Mouse (Mus musculus): ENCODE results near the gene Sv2b. TPM values are rescaled to one million over a fixed set of nuclear protein-coding genes. Genes with fewer than 3 reads are reported as not detected.
"Not testable (repeated sequence)": the region's sequence is repeated elsewhere in the genome, so short reads cannot be mapped to it uniquely, and the experiment has no call there.

The Sv2b gene
- polyA plus RNA-seq, 1 experiment from 2014 or later = 0.85 TPM

DNA sequence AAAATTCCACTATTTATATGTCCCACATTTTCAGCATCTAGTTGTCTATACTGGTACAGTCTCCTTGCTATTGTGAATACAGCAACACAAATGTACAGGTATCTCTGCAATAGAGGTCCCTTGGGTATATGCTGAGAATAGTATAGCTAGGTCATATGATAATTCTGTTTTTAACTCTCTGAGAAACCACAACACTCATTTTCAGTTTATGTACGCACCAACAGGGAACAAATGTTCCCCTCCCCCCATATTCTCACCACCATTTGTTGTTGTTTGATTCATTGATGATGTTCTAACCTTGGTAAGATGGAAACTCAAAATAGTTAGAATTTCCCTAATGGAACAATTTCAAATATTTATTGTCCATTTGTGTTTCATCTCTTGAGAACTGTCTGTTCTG is 16.2 kb upstream of the Sv2b start:
- Histone ChIP-seq H3K27ac (ENCODE audit: low read depth, low read length) (no peak overlapping the region), H3K4me2 (replicated peaks; ENCODE audit: low read depth, low read length) (no peak overlapping the region), H3K27me3 (ENCODE audit: control insufficient read depth, insufficient read depth, low read length) (no peaks in the 10 kb centered on the region), H3K4me1 (replicated peaks; ENCODE audit: control insufficient read depth, insufficient read depth, low read length) (no peaks in the 10 kb centered on the region), H3K36me3 (ENCODE audit: control insufficient read depth, insufficient read depth, low read length) (no peaks in the 10 kb centered on the region), H3K4me3 (ENCODE audit: low read depth, low read length) (no peak overlapping the region), H3K9ac (ENCODE audit: low read depth, low read length) (no peak overlapping the region), H3K9me3 (ENCODE audit: control insufficient read depth, low read length) (no peaks in the 10 kb centered on the region)
- DNase-seq (ENCODE audit: low spot score) (no peak), ATAC-seq (ENCODE audit: low FRiP score) (no peak)
- WGBS = 82% methylated on average over 1 of the region's 1 CpGs

DNA sequence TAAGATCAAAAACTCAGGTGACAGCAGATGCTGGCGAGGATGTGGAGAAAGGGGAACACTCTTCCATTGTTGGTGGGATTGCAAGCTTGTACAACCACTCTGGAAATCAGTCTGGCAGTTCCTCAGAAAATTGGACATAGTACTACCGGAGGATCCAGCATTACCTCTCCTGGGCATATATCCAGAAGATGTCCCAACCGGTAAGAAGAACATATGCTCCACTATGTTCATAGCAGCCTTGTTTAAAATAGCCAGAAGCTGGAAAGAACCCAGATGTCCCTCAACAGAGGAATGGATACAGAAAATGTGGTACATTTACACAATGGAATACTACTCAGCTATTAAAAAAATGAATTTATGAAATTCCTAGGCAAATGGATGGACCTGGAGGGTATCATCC is 13.7 kb upstream of the Sv2b start:
- not testable (repeated sequence) for DNase-seq (ENCODE audit: low spot score)
- 90% methylated on average over 3 of the region's 3 CpGs for WGBS

DNA sequence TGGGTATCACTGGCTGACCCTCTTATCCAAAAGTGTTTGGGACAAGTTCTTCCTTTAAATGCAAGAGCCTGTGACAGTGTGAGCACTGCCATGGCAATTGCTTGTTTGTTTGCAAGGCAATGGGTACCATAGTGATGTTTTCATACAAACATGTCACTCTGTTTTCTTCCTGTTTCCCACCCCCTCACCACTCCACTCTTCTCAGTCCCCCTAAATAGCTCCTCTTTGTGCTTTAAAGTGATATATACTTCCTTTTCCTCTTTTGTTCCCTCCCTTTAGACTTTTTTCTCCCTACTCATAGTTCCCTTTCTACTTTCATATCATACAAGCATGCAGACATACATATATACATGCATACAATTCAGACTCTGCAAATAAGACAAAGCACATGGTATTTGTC is 10.9 kb upstream of the Sv2b start:
- no peaks in the 10 kb centered on the region for H3K9me3 ChIP-seq (ENCODE audit: control insufficient read depth, low read length)
- H3K27me3 ChIP-seq (ENCODE audit: control insufficient read depth, insufficient read depth, low read length) = no peaks in the 10 kb centered on the region
- H3K27ac ChIP-seq (ENCODE audit: low read depth, low read length) = no peak overlapping the region
- DNase-seq (ENCODE audit: low spot score) (no peak), ATAC-seq (ENCODE audit: low FRiP score) (no peak)
- H3K4me3 ChIP-seq (ENCODE audit: low read depth, low read length) = no peak overlapping the region
- H3K4me2 ChIP-seq (replicated peaks; ENCODE audit: low read depth, low read length) = no peak overlapping the region
- no peak overlapping the region for H3K9ac ChIP-seq (ENCODE audit: low read depth, low read length)
- no peaks in the 10 kb centered on the region for H3K4me1 ChIP-seq (replicated peaks; ENCODE audit: control insufficient read depth, insufficient read depth, low read length)
- H3K36me3 ChIP-seq (ENCODE audit: control insufficient read depth, insufficient read depth, low read length) = no peaks in the 10 kb centered on the region

More for the DNA sequence above, 13.7 kb upstream of the Sv2b start:
- H3K9me3 ChIP-seq (ENCODE audit: control insufficient read depth, low read length); H3K4me2 ChIP-seq (replicated peaks; ENCODE audit: low read depth, low read length); H3K27ac ChIP-seq (ENCODE audit: low read depth, low read length); H3K4me3 ChIP-seq (ENCODE audit: low read depth, low read length); ATAC-seq (ENCODE audit: low FRiP score); H3K27me3 ChIP-seq (ENCODE audit: control insufficient read depth, insufficient read depth, low read length); H3K36me3 ChIP-seq (ENCODE audit: control insufficient read depth, insufficient read depth, low read length); H3K4me1 ChIP-seq (replicated peaks; ENCODE audit: control insufficient read depth, insufficient read depth, low read length); H3K9ac ChIP-seq (ENCODE audit: low read depth, low read length): not testable (repeated sequence)

DNA sequence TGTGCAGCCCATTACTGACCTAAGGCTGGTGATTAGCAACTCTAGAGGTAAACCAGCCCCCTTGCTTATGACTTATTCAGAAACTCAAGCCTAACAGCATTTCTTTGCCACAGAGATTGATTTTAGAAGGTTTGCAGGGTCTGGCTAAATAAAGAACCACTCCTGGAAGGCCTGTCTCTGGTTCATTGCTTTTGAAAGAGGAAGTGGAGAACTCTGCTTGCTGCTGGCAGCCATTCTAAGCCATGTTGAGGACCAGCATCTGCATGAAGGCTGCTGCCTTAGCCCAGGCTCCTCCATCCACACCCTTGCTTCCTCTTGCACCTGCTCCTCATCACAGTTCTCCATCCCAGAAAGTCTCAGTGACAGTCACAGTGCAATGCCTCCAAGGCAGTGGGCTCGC is 9.3 kb upstream of the Sv2b start:
- no peaks in the 10 kb centered on the region for H3K36me3 ChIP-seq (ENCODE audit: control insufficient read depth, insufficient read depth, low read length)
- 81% methylated on average over 1 of the region's 1 CpGs for WGBS
- no peak overlapping the region for H3K4me3 ChIP-seq (ENCODE audit: low read depth, low read length)
- H3K9me3 ChIP-seq (ENCODE audit: control insufficient read depth, low read length) = no peaks in the 10 kb centered on the region
- H3K27ac ChIP-seq (ENCODE audit: low read depth, low read length) = no peak overlapping the region
- no peaks in the 10 kb centered on the region for H3K4me1 ChIP-seq (replicated peaks; ENCODE audit: control insufficient read depth, insufficient read depth, low read length)
- no peaks in the 10 kb centered on the region for H3K27me3 ChIP-seq (ENCODE audit: control insufficient read depth, insufficient read depth, low read length)
- no peak for DNase-seq (ENCODE audit: low spot score)
- no peak overlapping the region for H3K4me2 ChIP-seq (replicated peaks; ENCODE audit: low read depth, low read length)
- H3K9ac ChIP-seq (ENCODE audit: low read depth, low read length) = no peak overlapping the region
- no peak for ATAC-seq (ENCODE audit: low FRiP score)

DNA sequence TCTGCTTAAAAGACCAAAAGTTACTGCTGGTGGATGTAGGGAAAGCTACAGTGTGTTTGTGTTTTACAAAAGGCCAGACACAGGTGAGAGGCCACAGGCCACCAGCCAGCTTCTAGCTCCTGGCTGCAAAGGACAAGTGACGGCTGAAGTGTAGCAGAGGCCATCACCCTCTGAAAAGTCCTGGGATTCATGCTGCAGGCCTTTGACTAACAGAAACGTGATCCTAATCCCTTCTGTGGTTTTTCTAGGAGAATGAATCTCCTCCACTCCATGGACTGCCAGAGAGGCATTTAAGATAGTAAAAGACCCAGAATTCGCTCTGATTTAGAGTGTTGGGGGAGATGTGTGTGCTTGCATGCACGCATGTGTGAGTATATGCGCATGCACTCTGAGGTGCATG is 5.8 kb upstream of the Sv2b start:
- WGBS = 67% methylated on average over 5 of the region's 5 CpGs
- no peaks in the 10 kb centered on the region for H3K36me3 ChIP-seq (ENCODE audit: control insufficient read depth, insufficient read depth, low read length)
- no peak for DNase-seq (ENCODE audit: low spot score)

DNA sequence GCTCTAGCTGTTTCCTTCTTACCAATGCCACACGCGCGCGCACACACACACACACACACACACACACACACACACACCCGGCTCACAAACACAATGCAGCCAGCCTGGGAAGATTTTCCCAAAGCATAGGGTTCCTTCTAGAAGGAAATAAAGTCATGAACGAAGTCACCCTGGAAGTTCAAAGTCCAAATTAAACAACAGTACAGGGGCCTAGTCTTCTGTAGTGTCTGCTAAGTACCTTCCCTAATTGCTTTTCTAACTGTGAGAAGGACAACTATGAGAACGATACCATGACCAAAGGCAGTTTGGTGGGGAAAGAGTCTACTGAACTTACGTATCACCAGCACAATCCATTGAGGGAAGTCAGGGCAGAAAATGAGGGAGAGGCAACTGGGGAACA is 508 bp upstream of the Sv2b start:
- H3K27ac ChIP-seq (ENCODE audit: low read depth, low read length) = no peak overlapping the region
- ATAC-seq (ENCODE audit: low FRiP score) = no peak
- H3K9ac ChIP-seq (ENCODE audit: low read depth, low read length) = no peak overlapping the region
- H3K4me3 ChIP-seq (ENCODE audit: low read depth, low read length) = no peak overlapping the region
- H3K27me3 ChIP-seq (ENCODE audit: control insufficient read depth, insufficient read depth, low read length) = peaks cover 7% of the 10 kb centered on the region; the same call in 1 of the 2 replicates
- no peaks in the 10 kb centered on the region for H3K9me3 ChIP-seq (ENCODE audit: control insufficient read depth, low read length)
- no peak for DNase-seq (ENCODE audit: low spot score)
- WGBS = 78% methylated on average over 8 of the region's 8 CpGs
- no peak overlapping the region for H3K4me2 ChIP-seq (replicated peaks; ENCODE audit: low read depth, low read length)
- no peaks in the 10 kb centered on the region for H3K36me3 ChIP-seq (ENCODE audit: control insufficient read depth, insufficient read depth, low read length)
- H3K4me1 ChIP-seq (replicated peaks; ENCODE audit: control insufficient read depth, insufficient read depth, low read length) = no peaks in the 10 kb centered on the region

More for the DNA sequence above, 5.8 kb upstream of the Sv2b start:
- Histone ChIP-seq H3K4me3 (ENCODE audit: low read depth, low read length) (no peak overlapping the region), H3K9me3 (ENCODE audit: control insufficient read depth, low read length) (no peaks in the 10 kb centered on the region), H3K4me2 (replicated peaks; ENCODE audit: low read depth, low read length) (no peak overlapping the region), H3K4me1 (replicated peaks; ENCODE audit: control insufficient read depth, insufficient read depth, low read length) (no peaks in the 10 kb centered on the region), H3K27ac (ENCODE audit: low read depth, low read length) (no peak overlapping the region), H3K9ac (ENCODE audit: low read depth, low read length) (no peak overlapping the region), H3K27me3 (ENCODE audit: control insufficient read depth, insufficient read depth, low read length) (no peaks in the 10 kb centered on the region)
- ATAC-seq (ENCODE audit: low FRiP score) = no peak

DNA sequence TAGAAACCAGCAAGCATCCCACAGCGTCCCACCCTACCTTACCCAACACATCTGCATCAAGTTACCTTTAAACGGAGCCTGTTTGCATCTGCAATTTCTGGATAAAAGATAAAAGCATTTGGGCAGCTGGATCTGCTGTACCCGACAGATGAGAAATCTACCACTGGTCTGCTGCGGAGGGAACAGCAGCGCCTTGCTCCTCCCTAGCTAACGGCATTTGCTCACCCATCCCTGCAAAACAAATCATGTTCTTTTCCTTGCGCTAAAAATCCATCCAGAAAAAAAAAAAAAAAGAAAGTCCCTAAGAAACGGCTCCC is 964 bp downstream of the Sv2b start:
- H3K36me3 ChIP-seq (ENCODE audit: control insufficient read depth, insufficient read depth, low read length) = no peaks in the 10 kb centered on the region
- H3K4me2 ChIP-seq (replicated peaks; ENCODE audit: low read depth, low read length) = peak overlapping the region; percentile 96
- H3K27me3 ChIP-seq (ENCODE audit: control insufficient read depth, insufficient read depth, low read length) = peaks cover 7% of the 10 kb centered on the region; the same call in 1 of the 2 replicates
- peak overlapping the region; percentile 45 for H3K4me3 ChIP-seq (ENCODE audit: low read depth, low read length)
- DNase-seq (ENCODE audit: low spot score) = peak; percentile 18
- ATAC-seq (ENCODE audit: low FRiP score) = no peak
- no peaks in the 10 kb centered on the region for H3K9me3 ChIP-seq (ENCODE audit: control insufficient read depth, low read length)
- H3K27ac ChIP-seq (ENCODE audit: low read depth, low read length) = no peak overlapping the region
- 4% methylated on average over 8 of the region's 8 CpGs for WGBS
- H3K9ac ChIP-seq (ENCODE audit: low read depth, low read length) = no peak overlapping the region
- H3K4me1 ChIP-seq (replicated peaks; ENCODE audit: control insufficient read depth, insufficient read depth, low read length) = no peaks in the 10 kb centered on the region

DNA sequence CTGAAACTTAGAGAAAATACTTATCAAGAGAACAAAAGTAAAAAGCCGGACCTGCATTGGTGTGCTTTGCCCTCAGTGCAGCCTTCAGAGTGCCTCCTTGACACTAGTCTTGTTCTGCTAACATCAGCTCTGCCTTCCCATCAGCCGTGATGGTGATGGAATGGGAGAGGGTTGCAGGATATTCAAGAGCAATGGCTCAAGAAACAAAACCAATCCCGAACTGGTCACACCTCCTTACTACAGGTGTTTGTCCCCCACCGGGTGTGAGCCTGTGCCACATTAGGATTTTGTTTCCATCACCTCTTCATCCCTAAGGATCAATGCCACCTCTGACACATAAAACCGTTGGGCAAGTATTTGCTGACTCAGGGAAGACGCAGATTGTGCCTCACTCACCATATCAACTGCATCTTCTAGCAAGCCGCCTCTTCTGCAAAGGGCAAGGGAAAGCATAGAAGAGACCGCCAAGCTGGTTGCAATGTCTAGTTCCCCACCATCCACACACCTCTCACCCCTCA is 1.4 kb downstream of the Sv2b start:
- H3K27ac ChIP-seq (ENCODE audit: low read depth, low read length) = no peak overlapping the region
- 57% methylated on average over 8 of the region's 8 CpGs for WGBS
- H3K4me3 ChIP-seq (ENCODE audit: low read depth, low read length) = no peak overlapping the region
- peaks cover 7% of the 10 kb centered on the region; the same call in 1 of the 2 replicates for H3K27me3 ChIP-seq (ENCODE audit: control insufficient read depth, insufficient read depth, low read length)
- no peaks in the 10 kb centered on the region for H3K4me1 ChIP-seq (replicated peaks; ENCODE audit: control insufficient read depth, insufficient read depth, low read length)
- ATAC-seq (ENCODE audit: low FRiP score) = no peak
- H3K9me3 ChIP-seq (ENCODE audit: control insufficient read depth, low read length) = no peaks in the 10 kb centered on the region
- no peak for DNase-seq (ENCODE audit: low spot score)
- H3K9ac ChIP-seq (ENCODE audit: low read depth, low read length) = no peak overlapping the region
- H3K4me2 ChIP-seq (replicated peaks; ENCODE audit: low read depth, low read length) = peak overlapping the region; percentile 96
- no peaks in the 10 kb centered on the region for H3K36me3 ChIP-seq (ENCODE audit: control insufficient read depth, insufficient read depth, low read length)

DNA sequence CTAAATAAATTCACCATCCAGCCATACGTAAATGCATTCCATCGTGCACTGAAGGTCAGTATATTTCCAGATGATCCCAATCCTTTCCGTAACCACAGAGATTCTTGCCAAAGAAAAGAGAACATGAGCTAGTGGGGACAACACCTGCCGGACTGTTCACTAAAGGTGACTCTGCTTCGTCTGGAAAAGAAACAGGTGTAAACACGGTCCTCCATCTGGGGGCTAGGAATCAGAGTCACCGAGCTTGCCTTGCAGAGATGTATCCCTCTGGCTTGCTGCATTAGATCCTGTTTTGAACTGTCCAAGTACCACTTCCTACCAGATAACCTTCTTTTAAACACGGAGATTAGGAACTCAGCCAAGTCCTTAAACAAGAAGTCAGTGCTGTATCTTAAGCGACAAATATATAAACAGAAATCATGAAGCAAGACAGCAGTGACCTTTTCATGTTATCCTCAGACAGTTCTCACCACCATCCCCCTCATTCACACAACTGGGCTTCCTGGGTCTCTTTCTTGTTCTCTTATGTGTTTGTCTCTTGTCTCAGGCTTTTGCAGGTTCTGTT is 3.1 kb downstream of the Sv2b start:
- Histone ChIP-seq H3K27ac (ENCODE audit: low read depth, low read length) (no peak overlapping the region), H3K4me2 (replicated peaks; ENCODE audit: low read depth, low read length) (no peak overlapping the region), H3K36me3 (ENCODE audit: control insufficient read depth, insufficient read depth, low read length) (no peaks in the 10 kb centered on the region), H3K27me3 (ENCODE audit: control insufficient read depth, insufficient read depth, low read length) (peaks cover 7% of the 10 kb centered on the region; the same call in 1 of the 2 replicates), H3K9ac (ENCODE audit: low read depth, low read length) (no peak overlapping the region), H3K4me3 (ENCODE audit: low read depth, low read length) (no peak overlapping the region), H3K9me3 (ENCODE audit: control insufficient read depth, low read length) (no peaks in the 10 kb centered on the region), H3K4me1 (replicated peaks; ENCODE audit: control insufficient read depth, insufficient read depth, low read length) (no peaks in the 10 kb centered on the region)
- ATAC-seq (ENCODE audit: low FRiP score) (no peak), DNase-seq (ENCODE audit: low spot score) (no peak)
- WGBS = 86% methylated on average over 9 of the region's 9 CpGs

All from hindbrain, embryonic 11.5 days (tissue).